In the genomic region with DNA sequence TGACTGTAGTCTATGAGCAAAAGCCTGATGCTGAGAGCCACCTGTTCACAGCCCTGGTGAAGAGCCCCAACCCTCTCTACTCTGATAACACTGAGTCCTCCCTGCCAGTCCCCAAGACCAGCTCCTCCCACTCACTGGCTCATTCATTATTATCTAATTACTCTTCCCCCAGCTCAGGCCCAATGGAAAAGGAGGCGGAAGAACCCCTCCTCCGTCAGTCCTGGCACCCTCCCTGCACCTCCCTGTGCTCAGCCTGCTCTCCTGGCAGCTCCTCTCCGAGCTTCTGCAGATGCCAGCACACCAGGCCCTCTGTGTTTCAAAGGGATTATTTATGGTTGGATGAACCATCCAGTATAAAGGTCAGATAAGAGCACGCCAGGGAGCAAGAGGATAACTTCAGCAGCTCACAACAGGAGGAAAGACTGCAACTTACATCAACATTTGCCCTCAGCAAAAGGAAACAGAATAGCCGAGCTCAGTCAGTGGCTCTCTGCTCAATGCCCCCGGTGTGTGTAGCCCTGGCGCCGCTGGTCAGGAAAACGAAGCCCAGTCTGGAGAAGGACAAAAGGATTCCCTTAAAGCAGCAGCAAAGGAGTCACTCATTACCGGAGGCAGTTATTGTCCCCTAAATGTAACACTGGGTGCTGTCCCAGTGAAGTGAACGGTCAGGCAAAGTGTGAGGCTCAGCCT, we compare ENCODE assay signal across 8 mouse cellular contexts. TPM values are rescaled to one million over a fixed set of nuclear protein-coding genes. Genes with fewer than 3 reads are reported as not detected.
DNase-seq lines count a peak whose midpoint lies in the region; ATAC-seq and TF ChIP-seq lines count a peak whose summit lies in the region.

No protein-coding gene starts in this region.

- H3K27ac ChIP-seq in gastrocnemius, adult 2 months, result peak overlapping the region; percentile 89
- H3K27ac ChIP-seq in hindbrain, embryonic 12.5 days, result peak overlapping the region; percentile 62; the same call in 1 of the 2 replicates
- H3K27ac ChIP-seq in midbrain, embryonic 12.5 days (replicated peaks), result no peak overlapping the region

- H3K4me3 ChIP-seq in gastrocnemius, adult 2 months, result peak overlapping the region; percentile 53
- no peak overlapping the region for H3K4me3 ChIP-seq in hindbrain, embryonic 12.5 days
- no peak overlapping the region for H3K4me3 ChIP-seq in midbrain, embryonic 12.5 days

- DNase-seq in gastrocnemius, adult 18-20 months (ENCODE audit: low spot score), result peak; percentile 92
- DNase-seq in gastrocnemius, postnatal 4 days (ENCODE audit: low spot score in 2 of 2), result no peak
- peak; percentile 97 for DNase-seq in cerebellum, adult 9-10 months
- DNase-seq in gastrocnemius, adult 2 months, result peak; percentile 94
- peak; percentile 90 for DNase-seq in layer of hippocampus, adult 9-11 months
- DNase-seq in testis, postnatal 10 days (ENCODE audit: low spot score), result peak; percentile 70

- no peaks in the 10 kb centered on the region for H3K36me3 ChIP-seq in hindbrain, embryonic 12.5 days
- H3K36me3 ChIP-seq in midbrain, embryonic 12.5 days, result no peaks in the 10 kb centered on the region

- TF ChIP-seq CTCF in gastrocnemius, adult 2 months (IDR thresholded peaks at IDR 0.05), result no peak

- WGBS in hindbrain, embryonic 12.5 days, result 14% methylated on average over 11 of the region's 11 CpGs
- WGBS in midbrain, embryonic 12.5 days, result 8% methylated on average over 11 of the region's 11 CpGs

- H3K4me1 ChIP-seq in hindbrain, embryonic 12.5 days, result peaks cover 19% of the 10 kb centered on the region
- H3K4me1 ChIP-seq in midbrain, embryonic 12.5 days, result peaks cover 17% of the 10 kb centered on the region

- H3K27me3 ChIP-seq in hindbrain, embryonic 12.5 days, result no peaks in the 10 kb centered on the region
- peaks cover 6% of the 10 kb centered on the region for H3K27me3 ChIP-seq in midbrain, embryonic 12.5 days

- no peak overlapping the region for H3K9ac ChIP-seq in hindbrain, embryonic 12.5 days
- peak overlapping the region; percentile 28; the same call in 1 of the 2 replicates for H3K9ac ChIP-seq in midbrain, embryonic 12.5 days (replicated peaks)

- peak; percentile 73 for ATAC-seq in hindbrain, embryonic 12.5 days (ENCODE audit: low FRiP score)
- peak; percentile 63; the same call in 1 of the 2 replicates for ATAC-seq in midbrain, embryonic 12.5 days (ENCODE audit: low FRiP score, low read depth)

- peak overlapping the region; percentile 4; the same call in 1 of the 2 replicates for H3K4me2 ChIP-seq in hindbrain, embryonic 12.5 days (replicated peaks)
- H3K4me2 ChIP-seq in midbrain, embryonic 12.5 days (replicated peaks), result no peak overlapping the region

- intact Hi-C loops in gastrocnemius, adult 2 months (cut with DNase I), result no loop called here

- H3K9me3 ChIP-seq in hindbrain, embryonic 12.5 days (replicated peaks), result no peaks in the 10 kb centered on the region; the same call in 1 of the 2 replicates
- no peaks in the 10 kb centered on the region for H3K9me3 ChIP-seq in midbrain, embryonic 12.5 days

RNA-seq across cellular contexts. Expression of gene Sema4d, which starts 16.4 kb away (rescaled TPM):
- total RNA-seq in gastrocnemius, adult 18-20 months (2021), result 100 to 1,000 TPM; 118 to 125 TPM
- 10 to 100 TPM; 75.1 to 92.5 TPM for total RNA-seq in gastrocnemius, postnatal 4 days (2021)
- 100 to 1,000 TPM; 110 to 132 TPM for total RNA-seq in gastrocnemius, adult 2 months (2021)
- 7.2 and 7.7 TPM in 2 replicates for polyA plus RNA-seq in hindbrain, embryonic 12.5 days (2016; fragmentation: Nextera tagmentation; extraction: Ambion mirVana)
- 4.9 and 6.6 TPM in 2 replicates for polyA plus RNA-seq in midbrain, embryonic 12.5 days (2016; fragmentation: Nextera tagmentation; extraction: Ambion mirVana)

Comparison
In these comparisons a context has a peak if more than half of its experiments do, and no peak if none do; other contexts are left out.
1. DNase-seq: peak in gastrocnemius, adult 18-20 months (single experiment), cerebellum, adult 9-10 months (single experiment), gastrocnemius, adult 2 months (single experiment), layer of hippocampus, adult 9-11 months (single experiment) and testis, postnatal 10 days (single experiment); none in gastrocnemius, postnatal 4 days (0 of 2).